Mouse (Mus musculus) intestine, postnatal 0 days (tissue): ENCODE measurements at regions not wholly inside any gene's neighbourhood (a gene's known extent, or its start where the extent isn't known, plus 50 kb on each side); places are given as distances from the start of the nearest gene placed in this dataset.

ENCODE experiments used
- ATAC-seq: fragments of 200-750 bp; cut with Nextera tagmentation; 2 replicates; pipeline ENCODE4 v1.8.0; 2017; ENCODE audit warnings: mild to moderate bottlenecking, moderate TSS enrichment, moderate library complexity
- H3K27ac ChIP-seq: fragments of 300-500 bp; sonication (generic); 2 replicates; pipeline ENCODE4 v1.5.1; 2014; ENCODE audit warnings: mild to moderate bottlenecking, low read depth, low read length, moderate library complexity
- H3K27me3 ChIP-seq: fragments of 300-500 bp; sonication (generic); replicated peaks from 2 replicates; pipeline ENCODE4 v1.6.1; 2014; ENCODE audit warnings: low read length, mixed read lengths; ENCODE audit not compliant: control insufficient read depth, insufficient read depth
- H3K36me3 ChIP-seq: fragments of 300-500 bp; sonication (generic); 2 replicates; pipeline ENCODE4 v1.6.1; 2014; ENCODE audit warnings: mild to moderate bottlenecking, moderate library complexity; ENCODE audit not compliant: control insufficient read depth, insufficient read depth
- H3K4me1 ChIP-seq: fragments of 300-500 bp; sonication (generic); replicated peaks from 2 replicates; pipeline ENCODE4 v1.6.1; 2014; ENCODE audit warnings: antibody characterized with exemption, low read length, mixed read lengths; ENCODE audit not compliant: control insufficient read depth, insufficient read depth
- H3K4me2 ChIP-seq: fragments of 300-500 bp; sonication (generic); replicated peaks from 2 replicates; pipeline ENCODE4 v1.6.1; 2014; ENCODE audit warnings: low read depth, mild to moderate bottlenecking, moderate library complexity
- H3K4me3 ChIP-seq: fragments of 300-500 bp; sonication (generic); 2 replicates; pipeline ENCODE4 v1.5.1; 2014; ENCODE audit warnings: low read depth, low read length
- H3K9ac ChIP-seq: fragments of 300-500 bp; sonication (generic); 2 replicates; pipeline ENCODE4 v1.6.1; 2014; ENCODE audit warnings: mild to moderate bottlenecking, low read depth, low read length
- H3K9me3 ChIP-seq: fragments of 300-500 bp; sonication (generic); 2 replicates; pipeline ENCODE4 v1.6.1; 2016; ENCODE audit warnings: mixed run types; ENCODE audit not compliant: control insufficient read depth
- CTCF ChIP-seq: sonication (generic); IDR thresholded peaks from 2 replicates; pipeline ENCODE4 v1.5.1; 2016; ENCODE audit warnings: low read depth, mild to moderate bottlenecking, control low read depth, antibody characterized with exemption, moderate library complexity
- WGBS: fragments of 180-500 bp; shearing (Covaris S2); extraction: QIAGEN DNeasy Blood & Tissue Kit; methylation state at CpG from one replicate; pipeline ENCODE4 v1.1.7; 2014; 5-methylcytosine and 5-hydroxymethylcytosine counted together

GRCm38 (mm10) chr7:68656354-68656753, 92.7 kb downstream of the Arrdc4 start:
- Histone ChIP-seq H3K4me3 (no peak overlapping the region), H3K27me3 (no peaks in the 10 kb centered on the region), H3K4me2 (no peak overlapping the region), H3K4me1 (no peaks in the 10 kb centered on the region), H3K9me3 (no peaks in the 10 kb centered on the region), H3K9ac (no peak overlapping the region), H3K27ac (no peak overlapping the region), H3K36me3 (no peaks in the 10 kb centered on the region)
- no peak for TF ChIP-seq CTCF
- ATAC-seq: no peak

DNA sequence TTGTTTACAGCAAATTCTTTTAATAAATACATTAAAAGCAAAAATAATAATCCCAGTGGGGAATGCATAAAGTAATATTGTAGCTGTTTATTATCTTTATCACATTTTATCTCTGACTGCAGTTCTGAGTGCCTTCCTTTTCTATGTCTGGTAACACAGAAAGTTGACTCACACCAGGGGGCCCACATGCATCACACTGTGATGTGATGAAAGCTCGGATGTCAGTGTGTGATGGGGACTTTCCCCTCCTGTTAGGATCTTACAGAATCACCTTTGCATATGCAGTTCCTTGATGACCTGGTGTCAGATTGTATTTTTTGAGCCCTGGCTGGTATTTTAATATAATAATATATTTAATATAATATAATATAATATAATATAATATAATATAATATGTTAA, 95.5 kb downstream of the Arrdc4 start:
- no peaks in the 10 kb centered on the region for H3K36me3 ChIP-seq
- no peaks in the 10 kb centered on the region for H3K27me3 ChIP-seq
- H3K4me3 ChIP-seq: no peak overlapping the region
- no peaks in the 10 kb centered on the region for H3K4me1 ChIP-seq
- no peak overlapping the region for H3K4me2 ChIP-seq
- H3K9me3 ChIP-seq: no peaks in the 10 kb centered on the region
- no peak for TF ChIP-seq CTCF
- WGBS: 48% methylated on average over 1 of the region's 1 CpGs
- no peak overlapping the region for H3K9ac ChIP-seq
- ATAC-seq: no peak
- no peak overlapping the region for H3K27ac ChIP-seq

GRCm38 (mm10) chr7:68651418-68651817, 97.6 kb downstream of the Arrdc4 start:
- Histone ChIP-seq H3K36me3 (no peaks in the 10 kb centered on the region), H3K9ac (no peak overlapping the region), H3K9me3 (no peaks in the 10 kb centered on the region), H3K4me3 (no peak overlapping the region), H3K4me2 (no peak overlapping the region), H3K4me1 (no peaks in the 10 kb centered on the region), H3K27ac (no peak overlapping the region), H3K27me3 (no peaks in the 10 kb centered on the region)
- 68% methylated on average over 4 of the region's 4 CpGs for WGBS
- peak; percentile 66 for TF ChIP-seq CTCF
- ATAC-seq: no peak

- 78% methylated on average over 7 of the region's 7 CpGs for WGBS
- Histone ChIP-seq H3K27me3 (no peaks in the 10 kb centered on the region), H3K9me3 (no peaks in the 10 kb centered on the region), H3K36me3 (no peaks in the 10 kb centered on the region), H3K4me1 (no peaks in the 10 kb centered on the region), H3K4me3 (no peak overlapping the region), H3K4me2 (no peak overlapping the region), H3K9ac (no peak overlapping the region), H3K27ac (no peak overlapping the region)
- TF ChIP-seq CTCF: no peak
- ATAC-seq: no peak
Measured at GRCm38 (mm10) chr7:68637556-68638215, 111.4 kb downstream of the Arrdc4 start.

DNA sequence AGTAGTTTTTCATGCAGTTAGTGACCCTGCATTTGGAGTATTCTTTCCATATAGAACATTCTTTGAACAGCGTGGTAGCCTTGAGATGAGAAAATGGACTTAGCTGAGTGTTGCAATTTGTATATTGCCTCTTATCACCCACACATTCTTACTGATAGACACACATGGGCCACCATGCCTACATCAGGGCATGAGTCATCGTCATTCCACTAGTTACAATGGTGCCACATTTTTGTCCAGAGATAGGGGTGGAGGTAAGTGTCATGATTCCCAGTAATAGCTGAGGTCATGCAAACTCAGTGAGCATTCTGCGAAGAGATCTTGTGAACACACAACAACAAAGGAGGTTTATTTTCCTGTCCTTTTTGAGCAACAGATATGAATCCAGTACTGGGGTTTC, 128.0 kb downstream of the Arrdc4 start:
- no peaks in the 10 kb centered on the region for H3K4me1 ChIP-seq
- H3K4me3 ChIP-seq: no peak overlapping the region
- no peaks in the 10 kb centered on the region for H3K27me3 ChIP-seq
- no peak overlapping the region for H3K4me2 ChIP-seq
- 67% methylated on average over 3 of the region's 3 CpGs for WGBS
- H3K9me3 ChIP-seq: no peaks in the 10 kb centered on the region
- TF ChIP-seq CTCF: no peak
- H3K36me3 ChIP-seq: no peaks in the 10 kb centered on the region
- peak; percentile 93 for ATAC-seq
- H3K9ac ChIP-seq: no peak overlapping the region
- H3K27ac ChIP-seq: no peak overlapping the region

GRCm38 (mm10) chr7:68610499-68610898, 138.5 kb downstream of the Arrdc4 start:
- ATAC-seq: no peak
- no peak for TF ChIP-seq CTCF
- no peak overlapping the region for H3K9ac ChIP-seq

DNA sequence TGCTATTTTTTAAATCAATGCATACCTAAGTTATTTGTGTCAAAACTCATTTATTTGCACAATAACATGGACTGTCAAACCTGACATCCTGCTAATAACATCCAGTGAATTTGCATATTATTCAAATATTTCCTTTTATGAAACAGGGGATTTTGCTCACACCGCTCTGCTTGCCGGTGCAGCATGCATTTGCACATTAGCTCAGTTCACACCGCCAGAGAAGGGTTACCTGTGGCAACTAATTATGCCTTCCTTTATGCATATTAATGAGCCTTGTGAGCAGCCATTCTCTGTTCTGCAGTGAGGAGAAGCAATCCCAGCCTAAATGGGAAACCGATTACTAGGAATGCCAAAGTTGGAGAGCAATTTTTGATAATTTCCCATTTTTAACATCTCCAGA, 141.9 kb downstream of the Arrdc4 start:
- no peaks in the 10 kb centered on the region for H3K27me3 ChIP-seq
- ATAC-seq: no peak
- no peak for TF ChIP-seq CTCF
- no peak overlapping the region for H3K4me3 ChIP-seq
- H3K27ac ChIP-seq: no peak overlapping the region
- H3K4me1 ChIP-seq: no peaks in the 10 kb centered on the region
- WGBS: 85% methylated on average over 4 of the region's 4 CpGs
- no peak overlapping the region for H3K4me2 ChIP-seq
- no peaks in the 10 kb centered on the region for H3K9me3 ChIP-seq
- H3K9ac ChIP-seq: no peak overlapping the region
- H3K36me3 ChIP-seq: no peaks in the 10 kb centered on the region

More at GRCm38 (mm10) chr7:68610499-68610898, 138.5 kb downstream of the Arrdc4 start:
- Histone ChIP-seq H3K4me3 (no peak overlapping the region), H3K27ac (no peak overlapping the region), H3K4me2 (no peak overlapping the region), H3K27me3 (no peaks in the 10 kb centered on the region), H3K9me3 (no peaks in the 10 kb centered on the region), H3K4me1 (no peaks in the 10 kb centered on the region), H3K36me3 (no peaks in the 10 kb centered on the region)
- 88% methylated on average over 4 of the region's 4 CpGs for WGBS
